Mouse (Mus musculus) limb, embryonic 15.5 days (tissue): ENCODE results near the gene 2410015M20Rik. TPM values are rescaled to one million over a fixed set of nuclear protein-coding genes. Genes with fewer than 3 reads are reported as not detected.
"Not testable (repeated sequence)": the region's sequence is repeated elsewhere in the genome, so short reads cannot be mapped to it uniquely, and the experiment has no call there.

ENCODE experiments used
- ATAC-seq: fragments of 200-750 bp; cut with Nextera tagmentation; 2 replicates; pipeline ENCODE4 v1.8.0; 2017; ENCODE audit warnings: low read depth, moderate TSS enrichment; ENCODE audit not compliant: insufficient number of reproducible peaks, low FRiP score, low TSS enrichment
- H3K27ac ChIP-seq: fragments of 300-500 bp; sonication (generic); 2 replicates; pipeline ENCODE4 v1.5.1; 2015; ENCODE audit warnings: moderate library complexity, mild to moderate bottlenecking, inconsistent platforms
- H3K27me3 ChIP-seq: fragments of 300-500 bp; sonication (generic); 2 replicates; pipeline ENCODE4 v1.6.1; 2015; ENCODE audit warnings: inconsistent platforms
- H3K36me3 ChIP-seq: fragments of 300-500 bp; sonication (generic); 2 replicates; pipeline ENCODE4 v1.6.1; 2015; ENCODE audit warnings: inconsistent platforms
- H3K4me1 ChIP-seq: fragments of 300-500 bp; sonication (generic); 2 replicates; pipeline ENCODE4 v1.6.1; 2015; ENCODE audit warnings: inconsistent platforms
- H3K4me2 ChIP-seq: fragments of 300-500 bp; sonication (generic); 2 replicates; pipeline ENCODE4 v1.6.1; 2015; ENCODE audit warnings: mild to moderate bottlenecking, inconsistent platforms
- H3K4me3 ChIP-seq: fragments of 300-500 bp; sonication (generic); 2 replicates; pipeline ENCODE4 v1.5.1; 2015; ENCODE audit warnings: mild to moderate bottlenecking, inconsistent platforms
- H3K9ac ChIP-seq: fragments of 300-500 bp; sonication (generic); 2 replicates; pipeline ENCODE4 v1.6.1; 2015; ENCODE audit warnings: inconsistent platforms
- H3K9me3 ChIP-seq: fragments of 300-500 bp; sonication (generic); 2 replicates; pipeline ENCODE4 v1.6.1; 2016; ENCODE audit warnings: inconsistent platforms
- WGBS: fragments of 180-500 bp; shearing (Covaris S2); methylation state at CpG from one replicate; pipeline ENCODE4 v1.1.7; 2015; 5-methylcytosine and 5-hydroxymethylcytosine counted together
- polyA plus RNA-seq: library from polyadenylated mRNA; unstranded; fragments of >200 nt; fragmentation: Nextera tagmentation; extraction: Ambion mirVana; gene quantifications from 2 replicates; pipeline ENCODE4 v1.2.1, GENCODE M21; 2015

2410015M20Rik gene
- polyA plus RNA-seq, 1 experiment from 2014 or later = 257 TPM

DNA sequence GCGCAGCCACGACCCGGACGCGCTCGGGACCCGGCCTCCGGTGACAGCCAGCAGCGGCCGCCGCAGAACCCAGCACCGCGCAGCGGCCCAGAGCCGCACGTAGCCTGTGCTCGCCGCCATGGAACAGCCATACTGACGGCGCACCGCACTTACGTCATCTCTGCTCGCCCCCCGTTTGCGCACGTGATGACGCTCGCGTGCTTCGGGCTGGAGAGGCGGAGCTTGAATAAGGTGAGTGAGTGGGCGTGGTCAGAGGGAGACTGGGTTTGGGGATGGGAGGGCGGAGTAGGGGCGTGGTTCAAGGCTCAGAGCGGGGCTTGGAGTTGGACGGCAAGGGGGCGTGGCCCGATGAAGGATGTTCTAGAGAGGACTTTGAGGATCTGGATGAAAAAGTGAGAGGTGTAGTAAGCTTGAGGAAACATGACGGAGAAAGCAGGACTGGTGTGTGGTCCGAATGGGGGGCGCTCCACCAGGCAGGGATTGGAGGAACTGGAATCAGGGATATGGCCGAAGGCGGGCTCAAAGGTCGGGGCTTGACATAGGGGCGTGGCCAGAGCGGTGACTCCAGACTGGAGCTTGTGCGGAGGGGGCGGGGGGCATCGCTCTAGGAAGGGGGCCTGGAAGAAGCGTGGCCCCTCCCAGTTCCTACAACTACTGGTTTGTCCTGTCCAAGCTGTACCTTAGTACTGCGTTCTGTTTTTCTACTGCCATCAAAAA is 17.3 kb upstream of the 2410015M20Rik start, which contains the start of gene Lonp1:
Lonp1 (minus strand) TSS at position 134 of the 717 bp plus-strand sequence.
- under 1% methylated on average over 51 of the region's 51 CpGs for WGBS
- H3K27ac ChIP-seq = peak within 1 kb of the TSS; percentile 85

DNA sequence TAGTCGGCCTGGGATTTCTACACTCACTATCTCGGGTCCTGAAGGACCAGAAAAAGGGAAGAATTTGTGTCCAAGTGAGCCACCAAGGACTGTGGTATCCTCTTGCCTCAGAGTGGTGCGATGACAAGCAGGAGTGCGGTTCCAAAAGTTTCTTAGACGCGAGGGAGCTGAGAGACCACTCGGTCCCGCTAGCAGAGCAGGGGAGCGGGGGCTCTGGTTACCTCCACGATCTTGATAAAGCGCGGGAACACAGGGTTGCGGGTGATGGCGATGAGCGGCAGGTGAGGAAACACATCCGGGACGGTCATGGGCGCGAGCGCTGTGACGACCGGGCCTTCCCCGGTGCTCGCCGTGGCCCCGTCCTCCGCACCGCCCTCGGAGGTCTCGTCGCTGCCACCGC is 16.7 kb upstream of the 2410015M20Rik start:
- peaks cover 30% of the 10 kb centered on the region for H3K4me1 ChIP-seq
- H3K27ac ChIP-seq = peak overlapping the region; percentile 85
- H3K27me3 ChIP-seq = no peaks in the 10 kb centered on the region
- H3K9ac ChIP-seq = peak overlapping the region; percentile 98
- H3K4me3 ChIP-seq = peak overlapping the region; percentile 95
- H3K36me3 ChIP-seq = peaks cover 31% of the 10 kb centered on the region
- ATAC-seq = no peak
- WGBS = under 1% methylated on average over 32 of the region's 32 CpGs
- peak overlapping the region; percentile 93 for H3K4me2 ChIP-seq
- H3K9me3 ChIP-seq = no peaks in the 10 kb centered on the region

More for the DNA sequence above, 17.3 kb upstream of the 2410015M20Rik start, which contains the start of gene Lonp1:
- peaks cover 30% of the 10 kb centered on the region for H3K4me1 ChIP-seq
- ATAC-seq = peak; percentile 93
- peak within 1 kb of the TSS; percentile 95 for H3K4me3 ChIP-seq
- no peaks in the 10 kb centered on the region for H3K27me3 ChIP-seq
- peak within 1 kb of the TSS; percentile 93 for H3K4me2 ChIP-seq
- peak within 1 kb of the TSS; percentile 98 for H3K9ac ChIP-seq
- H3K36me3 ChIP-seq = peaks cover 25% of the 10 kb centered on the region
- H3K9me3 ChIP-seq = no peaks in the 10 kb centered on the region

DNA sequence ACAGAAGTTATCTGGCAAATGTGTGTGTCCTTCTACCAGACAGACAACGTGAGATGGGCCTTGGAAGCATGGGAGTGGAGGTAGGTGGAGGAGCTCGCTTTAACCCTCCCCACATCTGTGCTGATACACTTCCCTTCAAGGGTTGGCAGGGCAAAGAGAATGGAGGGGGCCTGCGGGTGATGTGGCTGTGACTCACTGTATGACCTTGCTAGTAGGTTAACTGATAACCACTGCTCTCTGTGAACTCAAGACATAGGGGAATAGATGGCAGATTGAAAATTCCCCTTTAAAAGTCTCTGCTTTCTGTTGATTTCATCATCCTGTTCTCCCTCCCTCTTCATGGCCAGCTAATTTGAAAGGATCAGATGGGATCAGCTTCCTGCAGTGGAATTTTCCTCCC is 15.9 kb upstream of the 2410015M20Rik start:
- peaks cover 39% of the 10 kb centered on the region for H3K36me3 ChIP-seq
- H3K4me1 ChIP-seq = peaks cover 30% of the 10 kb centered on the region
- no peak for ATAC-seq
- no peaks in the 10 kb centered on the region for H3K27me3 ChIP-seq
- H3K9ac ChIP-seq = 0 out of 2 replicates have a peak overlapping the region, but pooled peaks have one; percentile 98
- 82% methylated on average over 3 of the region's 3 CpGs for WGBS
- no peaks in the 10 kb centered on the region for H3K9me3 ChIP-seq
- H3K27ac ChIP-seq = no peak overlapping the region
- H3K4me2 ChIP-seq = peak overlapping the region; percentile 93
- H3K4me3 ChIP-seq = peak overlapping the region; percentile 95

DNA sequence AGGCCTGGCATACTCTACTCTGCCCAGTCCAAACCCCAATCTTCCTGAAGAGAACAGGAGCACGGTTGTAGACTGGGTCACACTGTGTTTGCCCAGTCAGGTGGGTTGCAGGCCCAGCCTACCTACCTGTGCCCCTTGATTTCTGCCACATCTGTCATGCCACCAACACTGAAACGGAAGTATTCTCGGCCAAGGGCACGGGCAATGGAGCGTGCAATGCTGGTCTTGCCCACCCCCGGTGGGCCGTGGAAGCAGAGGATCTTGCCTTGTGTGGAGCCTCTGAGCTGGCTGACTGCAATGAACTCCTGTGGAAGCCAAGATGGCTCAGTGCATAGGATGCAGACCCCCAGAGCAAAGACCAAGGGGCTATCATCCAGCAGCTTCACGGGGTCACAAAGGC is 8.1 kb upstream of the 2410015M20Rik start:
- Histone ChIP-seq H3K27me3 (no peaks in the 10 kb centered on the region), H3K27ac (no peak overlapping the region), H3K36me3 (peaks cover 83% of the 10 kb centered on the region), H3K4me1 (peaks cover 18% of the 10 kb centered on the region), H3K9me3 (no peaks in the 10 kb centered on the region), H3K9ac (no peak overlapping the region), H3K4me2 (no peak overlapping the region), H3K4me3 (no peak overlapping the region)
- ATAC-seq = no peak
- WGBS = 92% methylated on average over 8 of the region's 8 CpGs

DNA sequence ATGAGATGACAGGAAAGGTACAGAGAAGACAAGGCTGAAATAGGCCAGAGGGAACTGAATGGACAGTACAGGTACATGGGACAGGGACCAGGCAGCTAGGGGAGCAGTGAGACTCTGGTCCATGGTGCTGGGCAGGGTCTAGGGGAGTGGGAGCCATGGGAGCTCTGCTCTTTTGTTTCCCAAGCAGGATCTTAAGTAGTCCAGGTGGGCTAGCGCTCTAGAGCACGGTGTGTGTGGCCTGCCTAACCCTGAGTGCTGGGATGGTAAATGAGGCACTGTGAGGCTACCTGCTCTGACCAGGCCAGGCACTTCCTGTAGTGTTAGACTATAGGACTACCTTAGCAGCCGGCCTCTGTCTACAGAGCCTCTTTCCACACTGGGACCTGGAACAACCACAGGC is 7.2 kb upstream of the 2410015M20Rik start:
- ATAC-seq = no peak
- Histone ChIP-seq H3K4me2 (no peak overlapping the region), H3K9me3 (no peaks in the 10 kb centered on the region), H3K27ac (no peak overlapping the region), H3K4me1 (peaks cover 22% of the 10 kb centered on the region), H3K36me3 (peaks cover 74% of the 10 kb centered on the region), H3K27me3 (no peaks in the 10 kb centered on the region), H3K9ac (no peak overlapping the region), H3K4me3 (no peak overlapping the region)
- WGBS = 86% methylated on average over 3 of the region's 3 CpGs

DNA sequence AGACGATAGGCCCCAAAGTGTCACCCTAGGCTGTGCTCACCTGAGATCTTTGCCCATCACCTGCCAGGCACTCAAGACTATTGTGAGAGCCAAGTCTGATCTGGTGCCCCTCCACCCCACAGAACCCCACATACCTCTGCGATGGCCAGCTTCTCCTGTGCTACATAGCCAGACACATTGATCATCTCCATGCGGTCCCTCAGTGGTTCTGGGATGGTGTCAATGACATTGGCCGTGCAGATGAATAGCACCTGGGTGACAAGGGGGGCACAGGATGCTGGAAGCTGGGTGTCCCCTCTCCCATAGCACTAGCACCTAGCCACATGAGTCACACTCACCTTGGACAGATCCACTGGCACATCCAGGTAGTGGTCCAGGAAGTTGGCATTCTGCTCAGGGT is 6.2 kb upstream of the 2410015M20Rik start:
- no peaks in the 10 kb centered on the region for H3K9me3 ChIP-seq
- H3K27me3 ChIP-seq = no peaks in the 10 kb centered on the region
- H3K4me3 ChIP-seq = no peak overlapping the region
- H3K36me3 ChIP-seq = peaks cover 65% of the 10 kb centered on the region
- peaks cover 23% of the 10 kb centered on the region for H3K4me1 ChIP-seq
- no peak overlapping the region for H3K9ac ChIP-seq
- 91% methylated on average over 4 of the region's 4 CpGs for WGBS
- no peak overlapping the region for H3K4me2 ChIP-seq
- no peak for ATAC-seq
- H3K27ac ChIP-seq = no peak overlapping the region

DNA sequence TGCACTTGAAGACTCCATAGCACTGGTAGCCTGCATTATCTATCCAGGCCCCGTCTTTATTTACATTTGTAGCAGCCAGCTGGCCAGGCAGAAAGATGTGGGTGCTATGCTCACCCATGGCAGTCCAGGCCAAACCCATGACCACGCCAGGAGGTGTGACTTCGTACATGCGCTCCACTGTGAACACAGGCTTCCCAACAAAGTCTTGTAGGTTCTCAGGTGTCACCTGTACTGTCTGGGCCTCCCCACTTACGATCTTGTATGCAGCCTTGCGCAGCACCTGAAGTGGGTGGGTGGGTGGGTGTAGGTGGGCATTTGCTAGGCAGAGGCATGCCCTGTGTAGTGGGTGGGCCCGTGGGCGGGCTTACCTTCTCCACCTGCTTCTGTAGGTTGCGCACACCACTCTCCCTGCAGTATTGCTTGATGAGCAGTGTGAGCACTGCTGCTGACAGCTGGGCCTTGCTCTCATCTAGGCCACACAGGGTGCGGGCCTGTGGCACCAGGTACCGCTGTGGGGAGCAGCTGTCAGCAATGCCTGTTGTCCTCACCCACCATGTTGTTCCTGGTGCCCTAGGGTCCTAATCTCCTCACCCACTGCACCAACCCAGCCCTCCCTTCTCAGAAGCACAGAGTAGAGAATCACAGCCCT is 5.7 kb upstream of the 2410015M20Rik start:
- Histone ChIP-seq H3K27me3 (no peaks in the 10 kb centered on the region), H3K4me1 (peaks cover 27% of the 10 kb centered on the region), H3K4me3 (peak overlapping the region; percentile 62), H3K9ac (0 out of 2 replicates have a peak overlapping the region, but pooled peaks have one; percentile 68), H3K36me3 (peaks cover 60% of the 10 kb centered on the region), H3K9me3 (no peaks in the 10 kb centered on the region), H3K27ac (no peak overlapping the region), H3K4me2 (peak overlapping the region; percentile 80)
- ATAC-seq = no peak
- 84% methylated on average over 11 of the region's 11 CpGs for WGBS

DNA sequence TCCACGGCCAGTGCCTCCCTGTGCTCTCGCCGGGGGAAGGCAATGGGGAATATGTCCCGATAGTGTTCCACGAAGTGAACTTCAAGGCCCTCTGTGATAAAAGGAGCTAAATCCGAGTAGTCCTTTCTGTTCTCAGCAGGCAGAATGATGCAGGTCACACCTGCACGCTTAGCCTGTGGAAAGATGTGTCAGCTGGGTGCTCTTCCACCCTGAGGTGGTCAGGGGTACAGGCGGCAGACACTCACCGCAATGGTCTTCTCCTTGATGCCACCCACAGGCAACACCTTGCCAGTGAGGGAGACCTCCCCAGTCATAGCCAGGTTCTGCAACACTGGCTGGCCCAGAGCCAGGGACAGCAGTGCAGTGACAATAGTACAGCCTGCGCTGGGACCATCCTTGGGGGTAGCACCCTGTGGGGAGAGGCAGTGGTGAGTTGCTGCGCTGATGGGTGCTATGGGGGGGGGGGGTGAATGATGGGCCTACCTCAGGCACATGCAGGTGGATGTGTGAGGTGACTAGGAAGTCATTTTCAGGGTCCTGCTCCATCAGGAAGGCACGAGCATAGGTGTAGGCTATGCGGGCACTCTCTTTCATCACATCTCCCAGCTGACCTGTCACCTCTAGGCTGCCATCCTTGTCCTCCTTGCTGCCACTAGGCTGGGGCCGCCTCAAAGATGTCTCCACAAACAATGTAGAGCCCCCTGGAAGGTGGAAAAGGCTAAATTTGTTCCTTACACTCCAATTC is 5.0 kb upstream of the 2410015M20Rik start:
- Histone ChIP-seq H3K36me3 (peaks cover 53% of the 10 kb centered on the region), H3K4me1 (peaks cover 29% of the 10 kb centered on the region), H3K27ac (no peak overlapping the region), H3K4me2 (peak overlapping the region; percentile 80), H3K9me3 (no peaks in the 10 kb centered on the region), H3K4me3 (peak overlapping the region; percentile 62), H3K27me3 (no peaks in the 10 kb centered on the region), H3K9ac (peak overlapping the region; percentile 68)
- 30% methylated on average over 14 of the region's 14 CpGs for WGBS
- no peak for ATAC-seq

DNA sequence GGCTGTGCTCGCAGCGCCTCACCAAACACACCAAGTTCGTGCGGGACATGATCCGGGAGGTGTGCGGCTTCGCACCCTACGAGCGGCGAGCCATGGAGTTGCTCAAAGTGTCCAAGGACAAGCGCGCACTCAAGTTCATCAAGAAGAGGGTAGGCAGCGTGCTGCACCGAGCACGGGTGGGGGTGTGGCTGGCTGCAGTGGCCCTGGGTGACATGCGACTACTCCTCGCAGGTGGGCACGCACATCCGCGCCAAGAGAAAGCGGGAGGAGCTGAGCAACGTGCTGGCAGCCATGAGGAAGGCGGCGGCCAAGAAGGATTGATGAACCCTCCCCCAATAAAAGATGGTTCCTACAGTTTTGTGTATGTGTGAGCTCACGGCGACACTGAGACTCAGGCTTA is 4.3 kb upstream of the 2410015M20Rik start:
- not testable (repeated sequence) for ATAC-seq

DNA sequence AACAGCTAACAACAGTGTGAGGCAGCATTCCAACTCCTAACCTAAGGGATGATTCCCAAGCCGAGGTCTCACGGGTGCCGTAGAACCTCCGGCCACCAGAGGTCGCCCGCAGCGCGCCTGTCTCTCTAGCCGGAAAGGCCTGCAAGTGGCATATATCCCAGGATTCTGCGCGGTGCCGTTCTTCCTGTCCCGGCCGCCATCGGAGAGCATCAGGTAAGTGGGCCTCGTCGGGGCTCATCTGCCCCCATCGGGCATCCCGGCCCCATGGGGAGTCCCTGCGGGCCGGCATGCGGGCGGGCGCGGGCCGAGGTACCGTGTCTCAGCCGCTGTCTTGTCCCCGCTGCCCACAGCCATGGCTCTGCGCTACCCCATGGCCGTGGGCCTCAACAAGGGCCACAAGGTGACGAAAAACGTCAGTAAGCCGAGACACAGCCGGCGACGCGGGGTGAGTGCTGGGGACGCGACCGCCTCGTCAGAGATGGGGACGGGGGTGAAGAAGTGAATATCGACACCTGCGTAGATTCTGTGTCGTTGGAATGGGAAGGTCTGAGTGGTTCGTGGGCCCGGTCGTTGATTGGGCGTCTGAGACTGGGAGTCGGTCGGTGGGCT is 3.8 kb upstream of the 2410015M20Rik start, which contains the start of gene Rpl36:
Rpl36 (plus strand) TSS at position 181 of the 609 bp plus-strand sequence.
- WGBS = 0% methylated on average over 52 of the region's 52 CpGs
- H3K36me3 ChIP-seq = peaks cover 41% of the 10 kb centered on the region
- peak; percentile 61 for ATAC-seq
- no peaks in the 10 kb centered on the region for H3K27me3 ChIP-seq
- peak within 1 kb of the TSS; percentile 68 for H3K9ac ChIP-seq
- H3K4me3 ChIP-seq = peak within 1 kb of the TSS; percentile 62
- H3K27ac ChIP-seq = peak within 1 kb of the TSS; percentile 94
- no peaks in the 10 kb centered on the region for H3K9me3 ChIP-seq
- peak within 1 kb of the TSS; percentile 80 for H3K4me2 ChIP-seq
- peaks cover 37% of the 10 kb centered on the region for H3K4me1 ChIP-seq

More for the DNA sequence above, 4.3 kb upstream of the 2410015M20Rik start:
- H3K4me1 ChIP-seq = peaks cover 31% of the 10 kb centered on the region
- under 1% methylated on average over 26 of the region's 26 CpGs for WGBS
- H3K4me3 ChIP-seq = peak overlapping the region; percentile 62
- peak overlapping the region; percentile 80 for H3K4me2 ChIP-seq
- peaks cover 46% of the 10 kb centered on the region for H3K36me3 ChIP-seq
- not testable (repeated sequence) for H3K27me3 ChIP-seq, H3K9me3 ChIP-seq
- peak overlapping the region; percentile 68 for H3K9ac ChIP-seq
- peak overlapping the region; percentile 94; the same call in 1 of the 2 replicates for H3K27ac ChIP-seq

DNA sequence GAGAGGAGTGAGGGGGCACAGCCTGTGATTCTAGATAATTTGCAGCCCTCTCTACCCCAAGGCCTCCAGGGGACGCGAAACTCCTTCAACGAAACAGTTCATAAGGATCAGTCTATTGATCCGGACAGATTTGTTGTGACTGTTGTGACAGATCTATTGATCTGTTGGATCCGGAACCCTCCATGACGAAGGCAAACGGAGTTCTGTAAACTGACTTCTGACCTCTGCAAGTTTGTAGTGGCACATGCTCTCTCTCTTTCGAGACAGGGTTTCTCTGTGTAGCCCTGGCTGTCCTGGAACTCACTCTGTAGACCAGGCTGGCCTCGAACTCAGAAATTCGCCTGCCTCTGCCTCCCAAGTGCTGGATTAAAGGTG is 3.0 kb upstream of the 2410015M20Rik start:
- not testable (repeated sequence) for H3K27ac ChIP-seq

More for the DNA sequence above, 3.0 kb upstream of the 2410015M20Rik start:
- H3K27me3 ChIP-seq, H3K4me2 ChIP-seq, H3K4me3 ChIP-seq, ATAC-seq, H3K9ac ChIP-seq, H3K9me3 ChIP-seq: not testable (repeated sequence)
- peaks cover 36% of the 10 kb centered on the region for H3K36me3 ChIP-seq
- H3K4me1 ChIP-seq = peaks cover 44% of the 10 kb centered on the region
- 81% methylated on average over 10 of the region's 10 CpGs for WGBS
